Mouse (Mus musculus) intestine, embryonic 16.5 days (tissue): Measurements from ENCODE around the gene Usp19. TPM values are rescaled to one million over a fixed set of nuclear protein-coding genes. Genes with fewer than 3 reads are reported as not detected.

ENCODE experiments used
- ATAC-seq: fragments of 200-750 bp; cut with Nextera tagmentation; 2 replicates; pipeline ENCODE4 v1.8.0; 2017; ENCODE audit warnings: moderate TSS enrichment, moderate library complexity
- H3K27ac ChIP-seq: fragments of 300-500 bp; sonication (generic); 2 replicates; pipeline ENCODE4 v1.5.1; 2014; ENCODE audit warnings: mild to moderate bottlenecking, low read length
- H3K27me3 ChIP-seq: fragments of 300-500 bp; sonication (generic); replicated peaks from 2 replicates; pipeline ENCODE4 v1.6.1; 2014; ENCODE audit warnings: low read length, control low read depth, mixed read lengths; ENCODE audit not compliant: control insufficient read depth, insufficient read depth
- H3K36me3 ChIP-seq: fragments of 300-500 bp; sonication (generic); 2 replicates; pipeline ENCODE4 v1.6.1; 2014; ENCODE audit warnings: low read length, control low read depth; ENCODE audit not compliant: control insufficient read depth, insufficient read depth
- H3K4me1 ChIP-seq: fragments of 300-500 bp; sonication (generic); 2 replicates; pipeline ENCODE4 v1.6.1; 2014; ENCODE audit warnings: low read length, control low read depth, mixed read lengths; ENCODE audit not compliant: control insufficient read depth, insufficient read depth
- H3K4me2 ChIP-seq: fragments of 300-500 bp; sonication (generic); 2 replicates; pipeline ENCODE4 v1.6.1; 2014; ENCODE audit warnings: low read depth, low read length, control low read depth
- H3K4me3 ChIP-seq: fragments of 300-500 bp; sonication (generic); 2 replicates; pipeline ENCODE4 v1.5.1; 2014; ENCODE audit warnings: mild to moderate bottlenecking, low read length
- H3K9ac ChIP-seq: fragments of 300-500 bp; sonication (generic); 2 replicates; pipeline ENCODE4 v1.6.1; 2014; ENCODE audit warnings: low read depth, low read length
- H3K9me3 ChIP-seq: fragments of 300-500 bp; sonication (generic); 2 replicates; pipeline ENCODE4 v1.6.1; 2016; ENCODE audit warnings: low read length, control low read depth; ENCODE audit not compliant: control insufficient read depth
- WGBS: fragments of 180-500 bp; shearing (Covaris S2); extraction: QIAGEN DNeasy Blood & Tissue Kit; methylation state at CpG from one replicate; pipeline ENCODE4 v1.1.7; 2014; 5-methylcytosine and 5-hydroxymethylcytosine counted together
- polyA plus RNA-seq: library from polyadenylated mRNA; unstranded; fragments of >200 nt; fragmentation: Nextera tagmentation; extraction: Ambion mirVana; gene quantifications from 2 replicates; pipeline ENCODE4 v1.2.1, GENCODE M21; 2015

Gene Usp19
- polyA plus RNA-seq, 1 experiment from 2014 or later = 35.7 TPM

DNA sequence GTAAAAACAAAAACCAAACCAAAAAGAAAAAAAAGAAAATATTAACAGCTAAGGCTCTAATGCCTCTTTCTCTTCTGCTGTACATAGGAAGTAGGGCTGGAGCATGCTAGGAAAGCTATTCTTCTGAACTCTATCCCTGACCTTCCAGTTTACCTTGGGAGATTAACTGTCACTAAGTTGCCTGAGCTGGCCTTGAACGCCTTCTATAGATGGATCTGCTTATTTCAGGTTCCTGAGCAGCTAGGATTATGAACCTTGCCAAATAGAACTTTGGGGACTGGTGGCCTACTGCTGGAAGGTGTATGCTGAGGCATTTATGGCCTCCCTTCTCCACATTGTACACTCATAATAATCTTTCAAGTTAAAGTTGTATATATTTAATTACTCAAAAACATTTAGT, 40.6 kb downstream of the Usp19 start:
- Histone ChIP-seq H3K27ac (no peak overlapping the region), H3K9me3 (no peaks in the 10 kb centered on the region), H3K27me3 (no peaks in the 10 kb centered on the region), H3K4me2 (no peak overlapping the region), H3K4me3 (no peak overlapping the region), H3K9ac (no peak overlapping the region), H3K36me3 (peaks cover 21% of the 10 kb centered on the region), H3K4me1 (no peaks in the 10 kb centered on the region)
- no peak for ATAC-seq
- WGBS = 89% methylated on average over 1 of the region's 1 CpGs

DNA sequence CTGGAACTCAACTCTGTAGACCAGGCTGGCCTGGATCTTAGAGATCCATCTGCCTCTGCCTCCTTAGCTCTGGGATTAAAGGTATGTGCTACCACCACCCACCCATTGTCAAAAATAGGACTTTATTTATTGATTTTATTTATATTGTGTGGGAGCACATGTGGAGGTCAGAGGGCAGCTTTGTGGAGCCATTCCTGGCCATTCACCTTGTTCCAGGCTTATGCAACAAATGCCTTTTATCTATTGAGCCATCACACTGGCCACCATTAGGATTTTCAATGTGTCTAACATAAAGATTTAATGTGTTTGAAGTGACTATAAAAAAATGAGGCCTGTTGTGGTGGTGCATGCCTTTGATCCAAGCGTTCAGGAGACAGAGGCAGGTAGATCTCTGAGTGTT, 41.1 kb downstream of the Usp19 start:
- H3K4me3 ChIP-seq = no peak overlapping the region
- H3K4me1 ChIP-seq = no peaks in the 10 kb centered on the region
- H3K27me3 ChIP-seq = no peaks in the 10 kb centered on the region
- ATAC-seq = no peak
- no peak overlapping the region for H3K4me2 ChIP-seq
- H3K27ac ChIP-seq = no peak overlapping the region
- H3K9ac ChIP-seq = no peak overlapping the region
- peaks cover 21% of the 10 kb centered on the region for H3K36me3 ChIP-seq
- 85% methylated on average over 1 of the region's 1 CpGs for WGBS
- no peaks in the 10 kb centered on the region for H3K9me3 ChIP-seq

DNA sequence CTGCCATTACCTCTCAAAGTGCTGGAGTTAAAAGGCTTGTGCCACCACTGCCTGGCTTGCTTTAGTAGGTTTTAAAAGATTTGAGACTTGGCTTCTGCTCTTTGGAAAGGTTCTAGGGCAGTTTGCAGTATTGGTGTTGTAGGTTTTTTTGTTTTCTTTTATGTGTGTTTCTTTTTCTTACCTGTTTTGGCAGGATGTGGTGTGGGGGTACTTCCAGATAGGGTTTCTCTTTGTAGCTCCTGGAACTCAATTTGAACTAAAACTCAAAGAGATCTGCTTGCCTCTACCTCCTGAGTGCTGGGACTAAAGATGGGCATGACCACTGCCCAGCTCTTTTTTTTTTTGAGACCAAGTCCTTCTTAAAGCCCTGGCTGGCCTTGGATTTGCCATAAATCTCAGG, 50.4 kb downstream of the Usp19 start:
- H3K36me3 ChIP-seq = peaks cover 27% of the 10 kb centered on the region; the same call in 1 of the 2 replicates
- no peak overlapping the region for H3K9ac ChIP-seq
- no peaks in the 10 kb centered on the region for H3K27me3 ChIP-seq
- H3K27ac ChIP-seq = no peak overlapping the region
- ATAC-seq = no peak
- no peaks in the 10 kb centered on the region for H3K4me1 ChIP-seq
- no peak overlapping the region for H3K4me3 ChIP-seq
- no peak overlapping the region for H3K4me2 ChIP-seq
- no peaks in the 10 kb centered on the region for H3K9me3 ChIP-seq

DNA sequence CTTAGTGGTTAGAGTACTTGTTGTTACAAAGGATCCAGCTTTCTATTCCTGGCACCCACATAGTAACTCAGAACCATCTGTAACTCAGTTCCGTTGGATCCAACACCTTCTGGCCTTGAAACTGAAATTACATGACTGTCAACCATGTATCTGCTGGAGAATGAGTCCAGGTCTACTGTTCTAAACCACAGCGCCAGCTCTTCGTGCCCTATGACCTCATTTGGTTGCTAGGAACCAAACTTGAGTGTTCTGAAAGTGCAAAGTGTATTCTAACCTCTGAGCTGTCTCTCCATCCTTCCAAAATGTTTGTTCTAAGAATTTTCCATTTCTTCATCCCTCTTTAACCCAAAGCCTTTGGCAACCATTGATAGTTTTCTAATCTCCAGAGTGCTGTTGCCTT, 55.6 kb downstream of the Usp19 start:
- H3K4me1 ChIP-seq = no peaks in the 10 kb centered on the region
- no peak overlapping the region for H3K9ac ChIP-seq
- H3K4me3 ChIP-seq = no peak overlapping the region
- H3K27me3 ChIP-seq = no peaks in the 10 kb centered on the region
- peaks cover 28% of the 10 kb centered on the region for H3K36me3 ChIP-seq
- no peak overlapping the region for H3K4me2 ChIP-seq
- no peak overlapping the region for H3K27ac ChIP-seq
- no peak for ATAC-seq
- WGBS = 87% methylated on average over 3 of the region's 3 CpGs
- no peaks in the 10 kb centered on the region for H3K9me3 ChIP-seq

DNA sequence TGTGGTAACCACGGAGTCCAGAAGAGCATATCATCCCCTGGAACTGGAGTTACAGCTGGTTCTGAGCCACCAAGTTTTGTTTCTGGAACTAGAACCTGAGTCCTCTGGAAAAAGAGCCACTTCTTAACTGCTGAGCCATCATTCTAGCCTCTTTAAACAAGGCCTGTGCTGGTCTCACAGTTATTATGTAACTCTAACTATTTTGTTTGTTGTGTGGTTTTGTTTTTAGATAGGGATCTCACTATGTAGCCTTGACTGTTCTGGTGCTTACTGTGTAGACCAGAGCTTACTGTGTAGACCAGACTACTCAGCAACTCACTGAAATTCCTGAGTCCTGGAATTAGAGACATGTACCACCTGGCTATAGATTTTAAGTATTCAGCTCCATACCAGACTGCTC, 56.5 kb downstream of the Usp19 start:
- H3K9me3 ChIP-seq = no peaks in the 10 kb centered on the region
- no peak overlapping the region for H3K9ac ChIP-seq
- ATAC-seq = no peak
- H3K27ac ChIP-seq = no peak overlapping the region
- H3K36me3 ChIP-seq = peaks cover 27% of the 10 kb centered on the region
- H3K4me1 ChIP-seq = no peaks in the 10 kb centered on the region
- H3K4me2 ChIP-seq = no peak overlapping the region
- no peaks in the 10 kb centered on the region for H3K27me3 ChIP-seq
- H3K4me3 ChIP-seq = no peak overlapping the region
- WGBS = 78% methylated on average over 1 of the region's 1 CpGs

Other genes with a start within 250 kb of the Usp19 start
- gene Dag1, start 226.6 kb upstream of the Usp19 start, polyA plus RNA-seq = 67.9 and 76.8 TPM in 2 replicates
- 24.6 and 29.1 TPM in 2 replicates for gene Nicn1, start 200.2 kb upstream of the Usp19 start, polyA plus RNA-seq
- gene Amt, start 193.7 kb upstream of the Usp19 start, polyA plus RNA-seq = 15.5 TPM in 2 replicates
- gene Rhoa, start 184.5 kb upstream of the Usp19 start, polyA plus RNA-seq = 425 and 427 TPM in 2 replicates
- 40.9 and 45.1 TPM in 2 replicates for gene Tcta, start 184.4 kb upstream of the Usp19 start, polyA plus RNA-seq
- gene Gpx1, start 151.7 kb upstream of the Usp19 start, polyA plus RNA-seq = 1,298 and 1,315 TPM in 2 replicates
- gene Usp4, start 142.7 kb upstream of the Usp19 start, polyA plus RNA-seq = 84.4 and 92.1 TPM in 2 replicates
- 0.49 and 0.55 TPM in 2 replicates for gene 1700102P08Rik, start 97.8 kb upstream of the Usp19 start, polyA plus RNA-seq
- gene Ccdc36, start 62.1 kb upstream of the Usp19 start, polyA plus RNA-seq = 1.1 TPM in 2 replicates
- not detected in 2 replicates for gene BC048562, start 54.1 kb upstream of the Usp19 start, polyA plus RNA-seq
- gene Ccdc71, start 30.1 kb upstream of the Usp19 start, polyA plus RNA-seq = 49.2 and 53.5 TPM in 2 replicates
- 44.7 and 49.6 TPM in 2 replicates for gene Klhdc8b, start 29.0 kb upstream of the Usp19 start, polyA plus RNA-seq
- gene Lamb2, start 10.9 kb upstream of the Usp19 start, polyA plus RNA-seq = 26.6 and 33.6 TPM in 2 replicates
- gene Qars, start 17.1 kb downstream of the Usp19 start, polyA plus RNA-seq = 111 and 118 TPM in 2 replicates
- 90.2 and 93.4 TPM in 2 replicates for gene Qrich1, start 26.2 kb downstream of the Usp19 start, polyA plus RNA-seq
- 149 and 173 TPM in 2 replicates for gene Impdh2, start 69.7 kb downstream of the Usp19 start, polyA plus RNA-seq
- 41.1 and 42.1 TPM in 2 replicates for gene Ndufaf3, start 76.8 kb downstream of the Usp19 start, polyA plus RNA-seq
- 100 and 115 TPM in 2 replicates for gene Dalrd3, start 79.3 kb downstream of the Usp19 start, polyA plus RNA-seq
- gene Wdr6, start 88.1 kb downstream of the Usp19 start, polyA plus RNA-seq = 60.7 and 64.4 TPM in 2 replicates
- gene P4htm, start 107.1 kb downstream of the Usp19 start, polyA plus RNA-seq = 4.5 and 5.0 TPM in 2 replicates
- 41.2 and 42.9 TPM in 2 replicates for gene Arih2, start 158.8 kb downstream of the Usp19 start, polyA plus RNA-seq
- 111 and 117 TPM in 2 replicates for gene Slc25a20, start 171.5 kb downstream of the Usp19 start, polyA plus RNA-seq
- gene Prkar2a, start 198.7 kb downstream of the Usp19 start, polyA plus RNA-seq = 32.8 and 36.9 TPM in 2 replicates